Mouse (Mus musculus) gastrocnemius, postnatal 25 days (tissue): ENCODE measurements around the gene Arhgef25. TPM values are rescaled to one million over a fixed set of nuclear protein-coding genes. Genes with fewer than 3 reads are reported as not detected.

Experiments
- DNase-seq: peaks from one replicate; pipeline ENCODE4 v3.0.0; 2022
- total RNA-seq, 2 experiments: library from RNA; stranded (reverse); gene quantifications; 1 replicate in 1 of 2; 2 replicates in 1 of 2; pipeline ENCODE4 v1.2.3; 2021

The Arhgef25 gene
- total RNA-seq, 2 experiments from 2014 or later = 8.7 to 9.3 TPM

DNA sequence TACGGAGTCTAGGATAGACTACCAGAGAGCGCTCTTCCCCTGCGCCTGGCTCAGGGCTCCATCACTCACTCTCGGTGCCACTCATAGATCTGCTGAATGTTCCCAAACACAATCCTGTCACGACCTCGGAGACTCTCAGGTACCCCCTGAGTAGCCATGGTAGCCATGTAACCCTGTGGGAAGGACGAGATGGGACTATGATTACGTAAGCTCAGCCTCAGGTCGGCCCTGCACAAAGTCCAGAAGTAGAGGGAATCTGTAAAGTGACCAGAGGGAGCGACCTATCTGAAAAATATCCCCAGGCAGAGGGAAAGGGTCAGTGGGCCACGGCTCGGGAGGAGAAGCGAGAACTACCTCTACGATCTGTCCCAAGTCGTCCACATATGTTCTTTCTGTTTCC is 4.4 kb downstream of the Arhgef25 start:
- no peak for DNase-seq

DNA sequence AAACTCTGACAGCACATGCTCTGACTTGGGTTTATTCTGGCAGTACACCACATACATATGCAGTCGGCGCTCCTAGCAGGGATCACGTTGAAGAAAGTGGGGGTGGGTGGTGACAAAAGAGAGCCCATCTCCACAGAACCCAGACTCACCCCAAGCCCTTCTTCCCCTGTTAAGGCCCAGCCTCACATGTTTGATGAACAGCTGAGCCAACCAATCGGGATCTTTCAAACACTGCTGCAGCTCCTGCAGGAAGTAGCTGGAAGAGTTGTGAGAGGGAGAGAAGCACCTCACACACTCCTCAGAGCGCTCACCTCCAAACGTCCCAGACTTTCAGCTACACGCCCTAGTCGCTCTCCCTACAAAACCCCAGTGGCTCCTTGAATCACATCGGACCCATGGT is 4.8 kb downstream of the Arhgef25 start:
- DNase-seq = no peak

GRCm38 (mm10) chr10:127183759-127184158 is 6.1 kb downstream of the Arhgef25 start:
- no peak for DNase-seq

DNA sequence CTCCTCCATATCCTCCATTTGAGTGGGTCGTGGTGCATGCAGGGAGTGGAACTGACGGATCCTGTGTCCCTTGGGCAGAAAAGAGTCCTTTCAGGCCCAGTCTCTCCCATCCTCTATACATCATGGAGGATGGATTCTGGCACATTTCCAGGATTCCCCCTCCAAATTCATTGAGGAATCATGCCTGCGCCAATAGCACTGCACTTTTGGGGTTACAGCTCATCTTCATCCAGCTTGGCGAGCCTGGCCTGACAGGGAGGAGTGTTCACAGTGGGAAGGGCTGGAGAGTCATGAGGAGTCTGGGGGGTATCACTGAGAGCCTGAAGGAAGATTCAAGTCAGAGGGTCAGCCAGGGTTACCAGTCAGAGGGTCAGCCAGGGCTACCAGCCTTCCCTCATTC is 7.3 kb downstream of the Arhgef25 start:
- DNase-seq = no peak

GRCm38 (mm10) chr10:127181566-127181965 is 8.3 kb downstream of the Arhgef25 start:
- no peak for DNase-seq

- DNase-seq = no peak
These were observed 9.2 kb downstream of the Arhgef25 start for GRCm38 (mm10) chr10:127180695-127181047.

GRCm38 (mm10) chr10:127179871-127180694 is 9.8 kb downstream of the Arhgef25 start, which contains the start of gene Slc26a10:
Slc26a10 (minus strand) TSS chr10:127180645.
- no peak for DNase-seq

DNA sequence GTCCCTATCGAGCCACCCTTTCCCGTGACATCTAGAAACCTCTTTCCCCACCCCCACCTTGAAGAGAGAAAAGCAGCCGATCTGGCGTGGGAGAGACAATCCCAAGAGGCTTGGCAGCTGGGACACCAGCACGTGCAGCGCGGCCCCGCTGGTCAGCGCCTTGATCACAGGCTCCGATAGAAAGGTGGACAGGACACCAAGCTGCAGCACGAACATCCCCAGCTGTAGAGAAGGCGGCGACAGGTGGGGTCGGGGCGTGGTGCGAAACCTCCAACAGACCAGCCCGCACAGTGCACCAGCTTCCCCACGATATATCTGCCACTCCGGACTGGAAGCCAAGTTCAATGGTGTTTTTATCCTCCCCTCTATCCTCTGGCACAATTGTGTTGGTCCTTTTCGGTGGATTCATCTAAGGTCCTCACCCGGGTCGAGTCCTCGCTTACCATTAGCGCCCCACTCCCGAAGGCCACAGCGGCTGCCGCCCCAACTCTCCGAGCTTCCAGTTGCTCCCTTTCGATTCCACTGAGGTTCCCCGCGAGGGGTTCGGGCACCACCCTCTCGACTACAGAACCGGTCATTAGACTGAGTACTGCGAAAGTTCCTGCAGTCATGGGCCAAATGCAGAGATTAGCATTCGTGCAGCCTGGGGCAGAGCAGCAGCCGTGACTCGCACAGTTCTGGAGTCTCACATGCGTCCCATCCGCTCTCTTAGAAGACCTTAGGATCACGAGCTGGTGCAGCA is 11.4 kb downstream of the Arhgef25 start:
- no peak for DNase-seq

DNA sequence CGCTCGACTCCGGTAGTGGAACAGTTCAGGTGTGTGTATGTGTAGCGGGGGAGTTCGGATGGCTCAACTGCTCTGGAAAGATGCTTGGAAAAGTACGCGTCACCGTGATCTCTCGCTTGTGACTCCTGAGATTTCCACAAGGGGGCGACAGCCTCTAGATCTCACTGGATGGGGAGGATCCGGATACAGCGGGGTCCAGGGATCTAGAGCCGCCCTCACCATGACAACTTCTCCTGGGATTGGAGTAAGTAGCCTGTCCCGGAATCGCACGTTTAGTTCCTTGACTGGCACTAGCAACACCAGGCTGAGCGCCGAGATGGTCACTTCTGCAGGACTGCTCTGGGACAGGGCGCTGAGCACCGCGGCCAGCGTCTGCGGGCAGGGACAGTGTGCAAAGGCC is 12.2 kb downstream of the Arhgef25 start:
- DNase-seq = no peak

DNA sequence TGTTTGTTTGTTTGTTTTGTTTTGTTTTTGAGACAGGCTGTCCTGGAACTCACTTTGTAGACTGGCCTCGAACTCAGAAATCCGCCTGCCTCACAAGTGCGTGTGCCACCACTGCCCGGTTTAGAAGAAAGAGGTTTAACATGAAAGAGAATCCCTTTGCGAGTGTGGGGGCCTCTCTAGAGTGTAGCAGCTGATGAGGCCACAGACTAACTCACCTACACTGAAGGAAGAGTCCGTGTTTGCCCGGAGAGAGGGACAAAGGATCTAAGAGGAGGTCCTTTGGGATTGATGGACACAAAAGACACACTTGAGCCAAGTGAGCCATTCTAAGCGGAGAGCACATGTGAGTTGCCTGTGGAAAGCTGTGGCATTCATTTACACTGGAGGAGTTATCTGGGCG is 12.6 kb downstream of the Arhgef25 start:
- no peak for DNase-seq

- no peak for DNase-seq
These were observed 13.1 kb downstream of the Arhgef25 start for GRCm38 (mm10) chr10:127176756-127177155.

GRCm38 (mm10) chr10:127176228-127176627 is 13.7 kb downstream of the Arhgef25 start:
- no peak for DNase-seq

GRCm38 (mm10) chr10:127174170-127174569 is 15.7 kb downstream of the Arhgef25 start:
- DNase-seq = no peak

DNA sequence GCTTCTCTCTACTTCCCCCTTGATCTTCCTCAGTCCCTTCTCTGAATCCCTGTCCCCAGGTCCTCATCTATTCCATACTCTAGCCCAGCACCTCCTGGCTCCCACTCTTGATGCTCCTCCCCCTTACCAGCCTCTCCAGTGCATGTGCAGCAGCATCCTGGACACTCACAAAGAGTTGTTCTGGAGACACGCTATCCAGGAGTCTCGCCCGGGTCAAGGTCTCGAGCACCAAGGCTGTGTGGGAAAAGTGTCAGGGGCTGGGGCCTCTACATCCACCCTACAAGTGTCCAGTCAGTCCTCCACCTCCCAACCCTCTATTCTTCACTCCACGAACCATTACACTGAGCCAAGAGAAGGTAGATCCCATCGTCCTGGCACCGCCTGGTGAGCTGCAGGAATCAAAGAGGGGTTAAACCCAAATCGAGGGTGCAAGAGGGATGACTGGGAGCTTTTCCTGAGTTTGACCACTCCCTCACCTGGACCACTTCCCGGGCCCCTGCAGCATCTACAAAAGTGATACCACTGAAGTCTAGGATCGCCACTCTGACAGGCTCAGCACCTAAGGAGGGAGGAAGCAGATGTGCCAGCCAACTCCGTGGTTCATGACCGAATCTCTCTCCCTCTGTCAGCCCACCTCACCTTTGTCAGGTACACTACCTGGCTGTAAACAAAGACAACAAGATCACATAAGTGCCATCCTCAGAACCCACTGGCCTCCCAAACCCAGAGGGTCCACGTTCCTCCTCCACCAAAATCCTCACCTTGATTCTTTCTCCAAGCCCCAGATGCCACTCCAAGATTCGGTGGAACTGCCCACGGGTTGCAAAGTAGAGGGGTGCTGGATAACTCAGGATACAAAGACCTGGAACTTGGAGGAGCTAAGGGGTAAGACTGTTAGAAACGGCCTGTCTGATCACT is 16.5 kb downstream of the Arhgef25 start:
- DNase-seq = no peak

GRCm38 (mm10) chr10:127171631-127172200 is 18.2 kb downstream of the Arhgef25 start:
- no peak for DNase-seq

DNA sequence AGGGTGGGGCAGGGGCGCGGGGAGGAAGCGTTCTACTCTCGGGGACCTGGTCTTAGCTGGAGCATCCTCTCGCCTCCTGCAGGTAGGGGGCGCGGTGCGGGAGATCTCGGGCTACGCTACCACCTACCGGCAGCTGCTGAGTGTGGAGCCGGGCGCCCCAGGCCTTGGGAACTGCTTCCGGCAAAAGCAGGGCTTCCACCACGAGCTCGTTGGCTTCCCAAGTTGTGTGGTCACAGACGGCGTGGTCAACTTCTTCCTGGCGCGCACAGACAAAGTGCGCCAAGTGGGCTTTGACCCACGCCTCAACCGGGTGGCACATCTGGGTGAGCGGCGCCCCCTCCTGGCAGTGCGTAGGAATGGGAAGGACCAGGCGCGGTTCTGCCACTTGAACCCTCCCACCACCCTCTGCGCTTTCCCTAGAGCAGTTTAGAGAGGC is 19.0 kb downstream of the Arhgef25 start:
- no peak for DNase-seq

DNA sequence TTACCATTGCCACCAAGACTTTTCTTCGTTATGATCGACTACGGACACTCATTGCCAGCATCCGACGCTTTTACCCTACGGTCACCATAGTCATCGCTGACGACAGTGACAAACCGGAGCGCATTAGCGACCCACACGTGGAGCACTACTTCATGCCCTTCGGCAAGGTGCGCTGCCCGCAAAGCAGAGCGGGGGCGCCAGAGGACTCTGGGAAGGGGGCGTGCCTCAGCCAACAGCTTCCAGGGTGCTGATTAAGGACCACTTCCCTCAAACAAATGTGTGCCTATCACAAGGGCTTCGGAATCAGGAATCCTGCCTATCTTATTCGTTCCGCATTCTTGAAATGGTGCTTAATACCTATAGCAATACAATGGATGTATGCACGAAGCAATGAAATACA is 19.9 kb downstream of the Arhgef25 start:
- DNase-seq = no peak

- DNase-seq = no peak
These were observed 22.2 kb downstream of the Arhgef25 start for GRCm38 (mm10) chr10:127167614-127168192.

- no peak for DNase-seq
These were observed 22.9 kb downstream of the Arhgef25 start for GRCm38 (mm10) chr10:127166771-127167613.

GRCm38 (mm10) chr10:127166404-127166715 is 23.5 kb downstream of the Arhgef25 start:
- DNase-seq = no peak
